Mouse (Mus musculus) gastrocnemius, postnatal 4 days (tissue): ENCODE data around the gene Clec11a. TPM values are rescaled to one million over a fixed set of nuclear protein-coding genes. Genes with fewer than 3 reads are reported as not detected.
A peak's percentile ranks its signal among the peaks of the same experiment; 100 is the strongest.
"Not testable (repeated sequence)": the region's sequence is repeated elsewhere in the genome, so short reads cannot be mapped to it uniquely, and the experiment has no call there.

Experiments used
- DNase-seq, 2 experiments: peaks; one replicate each; pipeline ENCODE4 v3.0.0; 2021 to 2022; ENCODE audit warnings: low spot score in 2 of 2, mixed read lengths in 2 of 2
- total RNA-seq, 2 experiments: library from RNA; stranded (reverse); gene quantifications; 2 replicates each; pipeline ENCODE4 v1.2.3; 2021

The Clec11a gene
- total RNA-seq, 2 experiments from 2014 or later = 3.9 to 4.7 TPM

DNA sequence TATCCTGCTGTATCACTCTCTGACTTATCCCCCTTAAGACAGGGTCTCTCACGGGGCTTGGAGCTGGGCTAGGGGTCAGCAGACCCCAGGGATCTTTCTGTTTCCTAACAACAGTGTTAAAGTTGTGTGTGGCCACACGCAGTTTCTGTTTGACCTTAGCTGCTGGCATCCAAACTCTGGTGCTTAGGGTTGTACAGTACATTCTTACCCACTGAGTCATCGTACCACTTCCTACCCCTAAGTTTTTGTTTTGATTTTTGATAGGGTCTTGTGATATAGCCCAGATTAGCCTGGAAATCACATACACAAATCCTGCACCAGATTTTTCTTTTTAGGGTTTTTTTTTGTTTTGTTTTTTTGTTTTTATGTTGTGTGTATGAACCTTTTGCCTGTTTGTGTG, 25.6 kb upstream of the Clec11a start:
- DNase-seq = no peak

GRCm38 (mm10) chr7:44326614-44327013, 19.9 kb upstream of the Clec11a start:
- DNase-seq = no peak

DNA sequence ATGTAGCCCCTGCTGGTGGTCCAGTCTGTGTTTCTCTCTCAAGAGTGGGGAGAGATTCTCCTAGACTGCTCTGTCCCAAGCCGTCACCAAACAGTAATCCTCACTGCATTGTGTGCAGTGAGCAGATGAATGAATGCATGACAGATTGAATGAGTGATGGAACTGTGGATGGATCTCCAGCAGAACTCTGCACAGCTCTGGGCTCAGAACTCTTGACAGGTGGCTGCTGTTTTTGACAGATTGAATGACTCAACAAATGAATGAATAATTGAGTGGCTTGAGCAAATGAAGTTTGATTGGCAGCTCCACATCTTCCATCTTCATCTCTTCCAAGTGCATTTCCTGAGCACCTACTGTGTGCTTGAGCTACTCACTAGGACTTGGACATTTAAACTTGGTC, 15.6 kb upstream of the Clec11a start:
- DNase-seq = no peak

- no peak for DNase-seq
Observed at GRCm38 (mm10) chr7:44320886-44321285, 14.2 kb upstream of the Clec11a start.

GRCm38 (mm10) chr7:44317913-44318312, 11.2 kb upstream of the Clec11a start:
- no peak for DNase-seq

GRCm38 (mm10) chr7:44312484-44312883, 5.8 kb upstream of the Clec11a start:
- no peak for DNase-seq

DNA sequence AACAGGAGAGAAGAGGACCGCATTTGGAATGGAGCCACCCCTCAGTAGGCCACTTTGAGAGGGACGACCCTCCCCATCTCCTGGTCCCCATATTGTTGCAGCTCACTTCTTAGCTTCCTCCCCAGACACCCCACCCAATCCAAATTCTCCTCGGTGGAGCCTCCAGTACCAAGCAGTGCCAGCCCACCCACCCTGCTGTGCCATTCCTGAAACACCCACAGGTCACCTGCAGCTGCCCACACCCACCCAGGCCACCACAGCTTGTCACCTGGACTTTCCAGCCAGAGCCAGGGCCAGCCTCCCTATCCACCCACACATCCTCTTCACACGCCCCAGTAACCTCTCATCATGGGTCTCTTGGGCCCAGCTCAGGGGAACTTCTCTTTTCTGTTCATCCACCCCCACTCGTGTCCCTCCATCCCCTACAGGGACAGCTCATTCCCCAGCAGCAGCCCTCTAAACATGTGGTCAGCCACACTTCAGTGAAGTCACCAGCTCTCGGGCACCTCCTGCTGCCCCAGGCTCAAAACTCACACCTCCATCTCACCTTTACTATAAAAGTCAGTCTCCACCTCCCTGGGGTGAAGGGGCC, 5.1 kb upstream of the Clec11a start:
- DNase-seq = no peak

- DNase-seq = no peak
Observed at GRCm38 (mm10) chr7:44310878-44311712, 4.4 kb upstream of the Clec11a start.

GRCm38 (mm10) chr7:44310285-44310877, 3.7 kb upstream of the Clec11a start:
- no peak for DNase-seq

DNA sequence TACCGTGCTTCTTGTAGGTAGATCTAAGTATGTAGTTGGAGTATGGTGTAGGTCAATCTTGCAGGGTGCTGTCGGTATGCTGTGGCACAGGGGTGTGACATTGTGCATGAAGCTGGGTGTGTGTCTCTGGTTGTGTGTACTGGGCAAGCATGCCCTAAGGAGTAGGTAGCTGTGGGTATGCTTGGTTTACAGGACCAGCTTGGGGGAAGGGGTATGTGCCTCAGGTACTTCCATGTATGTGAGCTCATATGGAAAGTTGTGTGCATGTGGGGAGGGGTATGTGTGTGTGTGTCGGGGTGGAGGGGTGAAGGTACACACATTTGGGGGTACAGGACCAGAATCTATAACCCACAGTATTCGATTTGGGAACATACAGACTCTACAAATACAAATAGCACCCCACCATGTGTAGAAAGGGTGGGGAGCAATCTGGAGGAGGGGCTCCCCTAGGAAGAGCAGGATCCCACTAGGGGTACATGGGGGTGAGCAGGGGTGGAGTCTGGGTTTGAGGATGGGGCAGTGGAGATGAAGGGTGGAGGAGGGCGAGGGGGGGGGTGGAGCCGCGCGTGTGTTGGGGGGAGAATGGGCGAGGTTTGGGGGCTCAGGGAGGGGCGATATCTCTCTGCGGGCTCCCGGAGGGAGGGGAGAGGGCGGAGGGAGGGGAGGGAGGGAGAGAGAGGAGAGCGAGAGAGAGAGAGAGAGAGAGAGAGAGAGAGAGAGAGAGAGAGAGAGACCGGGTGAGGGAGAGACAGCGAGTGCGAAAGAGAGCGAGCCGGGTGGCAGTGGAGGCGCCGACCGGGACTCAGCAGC, 3.0 kb upstream of the Clec11a start, which contains the start of gene Shank1:
Shank1 (plus strand) TSS at position 779 of the 810 bp plus-strand sequence.
- DNase-seq = no peak

- DNase-seq = no peak
Observed at GRCm38 (mm10) chr7:44307261-44308020, 739 bp upstream of the Clec11a start.

- DNase-seq = peak in 1 of 2 experiments; percentile 24
Observed at GRCm38 (mm10) chr7:44305686-44306085, 1.0 kb downstream of the Clec11a start.

- peak; percentile 91 to 95 for DNase-seq
Observed at GRCm38 (mm10) chr7:44304775-44305641, 1.7 kb downstream of the Clec11a start.

GRCm38 (mm10) chr7:44304463-44304774, 2.3 kb downstream of the Clec11a start:
- DNase-seq = no peak

DNA sequence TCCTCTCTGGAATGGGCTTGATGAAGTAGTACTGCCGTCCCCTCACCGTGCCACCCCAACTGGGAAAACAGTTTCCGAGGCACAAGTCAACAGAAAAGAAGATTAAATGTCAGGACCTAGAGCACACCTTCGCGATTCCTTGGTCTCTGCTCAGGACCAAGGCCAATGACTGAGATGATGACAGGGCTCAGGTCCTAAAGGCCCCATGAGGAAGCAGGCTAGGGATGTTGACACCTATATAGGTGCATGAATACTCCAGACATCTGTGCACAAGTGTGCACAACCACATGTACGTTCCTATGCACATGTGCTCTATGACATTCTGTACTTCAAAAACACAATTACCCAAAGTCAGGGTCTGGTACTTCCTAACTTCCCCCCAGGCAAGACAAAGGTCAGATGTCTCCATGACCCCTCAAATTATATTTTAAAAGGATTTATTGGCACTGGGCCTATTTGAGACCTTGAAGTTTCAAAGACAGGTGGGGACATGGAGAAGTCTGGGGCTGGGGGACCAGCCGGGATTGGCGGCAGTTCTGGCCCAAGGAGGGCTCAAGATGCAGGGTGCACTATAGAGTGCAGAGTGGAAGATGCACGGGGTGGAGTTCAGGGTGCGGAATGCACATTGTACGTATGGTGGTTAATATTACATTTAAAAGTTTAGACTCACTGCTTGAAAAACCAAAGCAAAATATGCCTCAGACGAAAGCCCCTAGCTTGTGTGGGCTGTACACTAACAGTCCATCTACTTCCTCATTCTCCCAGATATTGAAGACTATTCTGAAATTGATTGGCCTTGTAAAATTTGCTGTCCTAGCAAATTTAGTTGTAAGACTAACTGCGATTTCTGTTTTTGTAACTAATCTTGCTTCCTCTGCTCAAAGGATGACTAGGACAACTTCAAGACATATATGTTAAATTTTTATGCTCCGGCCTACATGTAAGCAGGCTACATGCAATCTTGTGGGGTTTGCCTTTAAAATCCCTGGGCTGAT, 3.1 kb downstream of the Clec11a start:
- no peak for DNase-seq

- DNase-seq = not testable (repeated sequence)
Observed at GRCm38 (mm10) chr7:44297501-44297900, 9.2 kb downstream of the Clec11a start.

- DNase-seq = no peak
Observed at GRCm38 (mm10) chr7:44291418-44291817, 15.3 kb downstream of the Clec11a start.

- no peak for DNase-seq
Observed at GRCm38 (mm10) chr7:44290986-44291385, 15.7 kb downstream of the Clec11a start.

DNA sequence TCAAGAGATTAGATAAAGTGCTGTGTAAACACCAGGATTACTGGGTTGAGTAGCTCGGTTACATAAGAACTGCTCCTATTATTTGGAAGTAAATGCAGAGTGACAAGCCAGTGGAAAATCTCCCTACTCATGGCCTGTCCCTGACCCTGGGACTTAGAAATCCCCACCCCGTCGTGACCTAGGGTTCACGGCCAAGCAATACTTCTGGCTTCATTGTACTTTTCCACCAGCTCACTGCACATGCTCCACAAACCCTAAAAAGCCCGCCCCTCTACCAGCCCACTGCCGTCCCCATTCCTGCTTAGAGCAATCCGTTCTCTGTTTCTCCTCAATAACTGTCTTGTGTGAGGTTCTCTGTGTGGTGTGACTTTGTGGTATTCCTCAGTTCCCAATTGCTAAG, 18.9 kb downstream of the Clec11a start:
- no peak for DNase-seq
